Mouse (Mus musculus): ENCODE measurements around the gene Oxsr1. TPM values are rescaled to one million over a fixed set of nuclear protein-coding genes. Genes with fewer than 3 reads are reported as not detected.
A peak's percentile ranks its signal among the peaks of the same experiment; 100 is the strongest.
"Not testable (repeated sequence)": the region's sequence is repeated elsewhere in the genome, so short reads cannot be mapped to it uniquely, and the experiment has no call there.

Oxsr1 gene
- polyA plus RNA-seq, 1 experiment: 13.5 TPM

DNA sequence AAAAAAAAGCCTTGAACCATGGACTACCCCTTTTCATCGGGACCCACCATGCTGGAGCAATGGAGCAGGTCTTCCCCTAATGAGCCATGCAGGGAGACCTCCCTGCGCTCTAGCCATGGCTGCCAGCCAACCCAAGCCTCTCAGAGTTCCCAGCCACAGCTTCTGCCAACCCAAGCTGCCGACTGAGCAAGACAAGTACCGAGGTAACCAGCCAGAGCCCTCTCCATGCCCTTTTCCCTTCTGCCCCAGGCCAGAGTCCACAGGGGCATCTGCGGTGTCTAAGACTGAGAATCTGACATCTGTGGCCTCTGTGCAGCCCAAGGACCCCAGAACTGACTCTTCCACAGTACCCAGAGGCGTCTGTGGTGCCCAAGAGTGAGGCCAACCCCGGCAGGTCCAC, 45.9 kb downstream of the Oxsr1 start:
- TF ChIP-seq MYOG (IDR thresholded peaks at IDR 0.05; ENCODE audit: control insufficient read depth in 1 of 3, insufficient read depth in 1 of 3, insufficient read length in 2 of 3, low read depth in 2 of 3): no peak
- TF ChIP-seq TCF12 (IDR thresholded peaks at IDR 0.05; ENCODE audit: insufficient read depth, poor library complexity, severe bottlenecking): no peak
- no peak for TF ChIP-seq SRF (IDR thresholded peaks at IDR 0.05; ENCODE audit: control insufficient read depth, insufficient read length, low read depth)
- no peak for TF ChIP-seq TCF3 (IDR thresholded peaks at IDR 0.05; ENCODE audit: insufficient read length, low read depth)
- no peak for TF ChIP-seq E2F4 (IDR thresholded peaks at IDR 0.05; ENCODE audit: insufficient read depth)
- TF ChIP-seq CEBPB (IDR thresholded peaks at IDR 0.05; ENCODE audit: insufficient read depth, poor library complexity, severe bottlenecking): no peak
- TF ChIP-seq POLR2AphosphoS2 (IDR thresholded peaks at IDR 0.05; ENCODE audit: insufficient read length, low read depth): no peak
- no peak for TF ChIP-seq POLR2A (IDR thresholded peaks at IDR 0.05; ENCODE audit: insufficient read length, low read depth)
- TF ChIP-seq REST (IDR thresholded peaks at IDR 0.05; ENCODE audit: insufficient read depth, insufficient read length): no peak
- TF ChIP-seq USF1 (IDR thresholded peaks at IDR 0.05; ENCODE audit: low read depth): no peak
- no peak for TF ChIP-seq MAX (IDR thresholded peaks at IDR 0.05; ENCODE audit: low read depth)
- TF ChIP-seq MYOD1 (IDR thresholded peaks at IDR 0.05; ENCODE audit: control insufficient read depth in 1 of 3, insufficient read length in 2 of 3, low read depth in 2 of 3): no peak
- Histone ChIP-seq H3K27me3 (ENCODE audit: control insufficient read depth, insufficient read depth, insufficient read length) (no peaks in the 10 kb centered on the region), H3K4me3 (no peak overlapping the region), H3K79me2 (ENCODE audit: control insufficient read depth, insufficient read depth) (no peaks in the 10 kb centered on the region), H3ac (ENCODE audit: control insufficient read depth, insufficient read length) (no peak overlapping the region), H3K36me3 (ENCODE audit: control insufficient read depth, insufficient read depth) (no peaks in the 10 kb centered on the region), H3K4me2 (ENCODE audit: low read depth) (no peak overlapping the region)

DNA sequence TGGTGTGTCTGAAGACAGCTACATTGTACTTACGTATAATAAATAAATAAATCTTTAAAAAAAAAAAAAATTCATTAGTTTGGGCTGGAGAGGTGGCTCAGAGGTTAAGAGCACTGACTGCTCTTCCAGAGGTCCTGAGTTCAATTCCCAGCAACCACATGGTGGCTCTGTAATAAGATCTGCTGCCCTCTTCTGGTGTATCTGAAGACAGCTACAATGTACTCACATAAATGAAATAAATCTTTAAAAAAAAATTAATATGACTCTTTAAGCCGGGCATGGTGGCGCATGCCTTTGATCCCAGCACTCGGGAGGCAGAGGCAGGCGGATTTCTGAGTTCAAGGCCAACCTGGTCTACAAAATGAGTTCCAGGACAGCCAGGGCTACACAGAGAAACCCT, 47.4 kb downstream of the Oxsr1 start:
- H3K79me2 ChIP-seq (ENCODE audit: control insufficient read depth, insufficient read depth); H3K27me3 ChIP-seq (ENCODE audit: control insufficient read depth, insufficient read depth, insufficient read length); H3K4me3 ChIP-seq; H3K36me3 ChIP-seq (ENCODE audit: control insufficient read depth, insufficient read depth); H3K4me2 ChIP-seq (ENCODE audit: low read depth); H3ac ChIP-seq (ENCODE audit: control insufficient read depth, insufficient read length): not testable (repeated sequence)

DNA sequence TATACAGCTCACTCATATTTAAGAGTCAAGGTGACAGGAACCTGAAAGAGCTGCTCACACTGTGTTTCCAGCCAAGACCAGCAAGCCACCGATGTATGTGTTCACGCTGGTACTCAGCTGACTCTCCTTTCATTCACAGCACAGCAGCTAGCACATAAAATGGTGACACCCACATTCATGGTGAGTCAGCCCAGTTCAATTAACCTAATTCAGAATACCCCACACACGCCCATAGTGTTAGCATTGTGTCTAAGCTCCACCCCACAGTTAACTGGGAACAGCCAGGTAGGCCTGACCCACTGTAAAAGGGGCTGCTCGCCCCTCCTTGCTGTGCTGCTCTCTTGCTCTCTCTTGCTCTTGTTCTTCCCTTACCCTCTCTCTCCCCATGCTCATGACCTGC, 50.7 kb downstream of the Oxsr1 start:
- H3K27me3 ChIP-seq (ENCODE audit: control insufficient read depth, insufficient read depth, insufficient read length): no peaks in the 10 kb centered on the region
- H3K36me3 ChIP-seq (ENCODE audit: control insufficient read depth, insufficient read depth): peaks cover 7% of the 10 kb centered on the region
- TF ChIP-seq MYOD1 (IDR thresholded peaks at IDR 0.05; ENCODE audit: control insufficient read depth in 1 of 3, insufficient read length in 2 of 3, low read depth in 2 of 3) (no peak), E2F4 (IDR thresholded peaks at IDR 0.05; ENCODE audit: insufficient read depth) (no peak), POLR2AphosphoS2 (IDR thresholded peaks at IDR 0.05; ENCODE audit: insufficient read length, low read depth) (no peak), MYOG (IDR thresholded peaks at IDR 0.05; ENCODE audit: control insufficient read depth in 1 of 3, insufficient read depth in 1 of 3, insufficient read length in 2 of 3, low read depth in 2 of 3) (no peak), TCF3 (IDR thresholded peaks at IDR 0.05; ENCODE audit: insufficient read length, low read depth) (no peak), USF1 (IDR thresholded peaks at IDR 0.05; ENCODE audit: low read depth) (no peak), SRF (IDR thresholded peaks at IDR 0.05; ENCODE audit: control insufficient read depth, insufficient read length, low read depth) (no peak), CEBPB (IDR thresholded peaks at IDR 0.05; ENCODE audit: insufficient read depth, poor library complexity, severe bottlenecking) (no peak), POLR2A (IDR thresholded peaks at IDR 0.05; ENCODE audit: insufficient read length, low read depth) (no peak), MAX (IDR thresholded peaks at IDR 0.05; ENCODE audit: low read depth) (no peak), REST (IDR thresholded peaks at IDR 0.05; ENCODE audit: insufficient read depth, insufficient read length) (no peak), TCF12 (IDR thresholded peaks at IDR 0.05; ENCODE audit: insufficient read depth, poor library complexity, severe bottlenecking) (no peak)
- no peak overlapping the region for H3K4me2 ChIP-seq (ENCODE audit: low read depth)
- no peak overlapping the region for H3K4me3 ChIP-seq
- no peaks in the 10 kb centered on the region for H3K79me2 ChIP-seq (ENCODE audit: control insufficient read depth, insufficient read depth)
- no peak overlapping the region for H3ac ChIP-seq (ENCODE audit: control insufficient read depth, insufficient read length)

DNA sequence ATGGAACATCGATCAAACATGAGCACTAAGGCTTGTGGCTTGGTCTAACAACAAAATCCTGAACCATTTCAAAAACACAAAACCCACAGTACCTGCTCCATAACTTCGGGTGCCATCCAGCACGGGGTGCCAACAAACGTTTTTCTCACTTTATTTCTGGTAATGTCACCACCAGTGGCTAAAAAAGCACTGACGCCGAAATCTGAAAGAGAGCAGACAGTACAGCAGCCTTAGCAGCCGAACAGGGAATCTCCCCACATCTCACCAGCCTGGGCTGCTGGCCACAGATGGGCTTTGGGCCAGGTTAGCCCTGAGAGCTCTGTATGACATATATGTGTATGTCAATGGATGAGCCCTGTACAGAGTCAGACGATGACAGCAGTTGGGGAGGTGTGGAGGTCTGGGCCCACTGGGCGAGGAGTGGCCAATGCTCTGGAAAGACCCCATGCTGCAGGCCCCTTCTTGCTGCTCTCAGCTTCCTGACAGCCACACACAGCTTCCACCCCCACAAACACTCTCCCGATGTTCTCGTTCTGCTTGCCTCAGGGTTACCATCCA, 53.6 kb downstream of the Oxsr1 start:
- TF ChIP-seq TCF3 (IDR thresholded peaks at IDR 0.05; ENCODE audit: insufficient read length, low read depth) (no peak), MYOG (IDR thresholded peaks at IDR 0.05; ENCODE audit: control insufficient read depth in 1 of 3, insufficient read depth in 1 of 3, insufficient read length in 2 of 3, low read depth in 2 of 3) (no peak), MYOD1 (IDR thresholded peaks at IDR 0.05; ENCODE audit: control insufficient read depth in 1 of 3, insufficient read length in 2 of 3, low read depth in 2 of 3) (no peak), TCF12 (IDR thresholded peaks at IDR 0.05; ENCODE audit: insufficient read depth, poor library complexity, severe bottlenecking) (no peak), REST (IDR thresholded peaks at IDR 0.05; ENCODE audit: insufficient read depth, insufficient read length) (no peak), E2F4 (IDR thresholded peaks at IDR 0.05; ENCODE audit: insufficient read depth) (no peak), POLR2AphosphoS2 (IDR thresholded peaks at IDR 0.05; ENCODE audit: insufficient read length, low read depth) (no peak), SRF (IDR thresholded peaks at IDR 0.05; ENCODE audit: control insufficient read depth, insufficient read length, low read depth) (no peak), USF1 (IDR thresholded peaks at IDR 0.05; ENCODE audit: low read depth) (no peak), MAX (IDR thresholded peaks at IDR 0.05; ENCODE audit: low read depth) (no peak), CEBPB (IDR thresholded peaks at IDR 0.05; ENCODE audit: insufficient read depth, poor library complexity, severe bottlenecking) (no peak), POLR2A (IDR thresholded peaks at IDR 0.05; ENCODE audit: insufficient read length, low read depth) (no peak)

DNA sequence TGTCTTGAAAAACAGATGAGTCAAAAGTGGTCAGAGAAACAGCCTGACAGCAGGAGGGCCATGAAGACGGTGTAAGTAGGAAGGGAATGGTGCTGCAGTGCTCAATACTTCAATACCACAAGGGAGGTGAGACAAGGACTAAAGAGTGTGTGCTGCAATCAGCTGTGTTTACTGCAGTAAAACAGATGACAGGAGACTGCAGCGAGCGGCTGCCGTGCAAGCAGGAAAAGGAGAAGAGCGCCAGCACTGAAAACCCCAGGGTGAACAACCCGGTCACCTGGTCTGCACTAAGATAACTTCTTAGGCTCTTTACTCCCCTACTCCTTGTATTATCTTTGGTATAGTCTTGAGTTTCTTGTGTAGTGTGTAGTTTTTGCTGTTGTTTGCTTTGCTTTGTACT, 54.1 kb downstream of the Oxsr1 start:
- no peak for TF ChIP-seq CEBPB (IDR thresholded peaks at IDR 0.05; ENCODE audit: insufficient read depth, poor library complexity, severe bottlenecking)
- TF ChIP-seq MAX (IDR thresholded peaks at IDR 0.05; ENCODE audit: low read depth): no peak
- no peak for TF ChIP-seq POLR2AphosphoS2 (IDR thresholded peaks at IDR 0.05; ENCODE audit: insufficient read length, low read depth)
- TF ChIP-seq REST (IDR thresholded peaks at IDR 0.05; ENCODE audit: insufficient read depth, insufficient read length): no peak
- TF ChIP-seq E2F4 (IDR thresholded peaks at IDR 0.05; ENCODE audit: insufficient read depth): no peak
- TF ChIP-seq TCF12 (IDR thresholded peaks at IDR 0.05; ENCODE audit: insufficient read depth, poor library complexity, severe bottlenecking): no peak
- no peak for TF ChIP-seq POLR2A (IDR thresholded peaks at IDR 0.05; ENCODE audit: insufficient read length, low read depth)
- TF ChIP-seq MYOG (IDR thresholded peaks at IDR 0.05; ENCODE audit: control insufficient read depth in 1 of 3, insufficient read depth in 1 of 3, insufficient read length in 2 of 3, low read depth in 2 of 3): no peak
- no peak for TF ChIP-seq USF1 (IDR thresholded peaks at IDR 0.05; ENCODE audit: low read depth)
- no peak for TF ChIP-seq SRF (IDR thresholded peaks at IDR 0.05; ENCODE audit: control insufficient read depth, insufficient read length, low read depth)
- TF ChIP-seq MYOD1 (IDR thresholded peaks at IDR 0.05; ENCODE audit: control insufficient read depth in 1 of 3, insufficient read length in 2 of 3, low read depth in 2 of 3): no peak
- TF ChIP-seq TCF3 (IDR thresholded peaks at IDR 0.05; ENCODE audit: insufficient read length, low read depth): no peak
- Histone ChIP-seq H3K4me3 (no peak overlapping the region), H3K4me2 (ENCODE audit: low read depth) (no peak overlapping the region), H3K36me3 (ENCODE audit: control insufficient read depth, insufficient read depth) (peaks cover 20% of the 10 kb centered on the region), H3K79me2 (ENCODE audit: control insufficient read depth, insufficient read depth) (no peaks in the 10 kb centered on the region), H3ac (ENCODE audit: control insufficient read depth, insufficient read length) (no peak overlapping the region), H3K27me3 (ENCODE audit: control insufficient read depth, insufficient read depth, insufficient read length) (no peaks in the 10 kb centered on the region)

More for the DNA sequence above, 53.6 kb downstream of the Oxsr1 start:
- no peak overlapping the region for H3K4me3 ChIP-seq
- no peak overlapping the region for H3ac ChIP-seq (ENCODE audit: control insufficient read depth, insufficient read length)
- H3K79me2 ChIP-seq (ENCODE audit: control insufficient read depth, insufficient read depth): no peaks in the 10 kb centered on the region
- H3K27me3 ChIP-seq (ENCODE audit: control insufficient read depth, insufficient read depth, insufficient read length): no peaks in the 10 kb centered on the region
- H3K36me3 ChIP-seq (ENCODE audit: control insufficient read depth, insufficient read depth): peaks cover 17% of the 10 kb centered on the region
- H3K4me2 ChIP-seq (ENCODE audit: low read depth): no peak overlapping the region

DNA sequence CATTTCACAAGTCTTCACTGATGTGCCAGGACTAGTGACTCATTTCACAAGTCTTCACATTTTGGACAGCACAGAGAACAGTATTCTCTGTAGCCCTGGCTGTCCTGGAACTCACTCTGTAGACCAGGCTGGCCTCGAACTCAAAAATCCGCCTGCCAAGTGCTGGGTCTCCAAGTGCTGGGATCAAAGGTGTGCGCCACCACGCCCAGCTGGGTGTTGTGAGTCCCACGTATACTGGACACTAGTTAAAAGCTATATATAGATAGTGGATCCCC, 56.2 kb downstream of the Oxsr1 start:
- not testable (repeated sequence) for H3ac ChIP-seq (ENCODE audit: control insufficient read depth, insufficient read length); H3K4me2 ChIP-seq (ENCODE audit: low read depth); H3K79me2 ChIP-seq (ENCODE audit: control insufficient read depth, insufficient read depth); H3K4me3 ChIP-seq; H3K27me3 ChIP-seq (ENCODE audit: control insufficient read depth, insufficient read depth, insufficient read length)
- H3K36me3 ChIP-seq (ENCODE audit: control insufficient read depth, insufficient read depth): peaks cover 30% of the 10 kb centered on the region

DNA sequence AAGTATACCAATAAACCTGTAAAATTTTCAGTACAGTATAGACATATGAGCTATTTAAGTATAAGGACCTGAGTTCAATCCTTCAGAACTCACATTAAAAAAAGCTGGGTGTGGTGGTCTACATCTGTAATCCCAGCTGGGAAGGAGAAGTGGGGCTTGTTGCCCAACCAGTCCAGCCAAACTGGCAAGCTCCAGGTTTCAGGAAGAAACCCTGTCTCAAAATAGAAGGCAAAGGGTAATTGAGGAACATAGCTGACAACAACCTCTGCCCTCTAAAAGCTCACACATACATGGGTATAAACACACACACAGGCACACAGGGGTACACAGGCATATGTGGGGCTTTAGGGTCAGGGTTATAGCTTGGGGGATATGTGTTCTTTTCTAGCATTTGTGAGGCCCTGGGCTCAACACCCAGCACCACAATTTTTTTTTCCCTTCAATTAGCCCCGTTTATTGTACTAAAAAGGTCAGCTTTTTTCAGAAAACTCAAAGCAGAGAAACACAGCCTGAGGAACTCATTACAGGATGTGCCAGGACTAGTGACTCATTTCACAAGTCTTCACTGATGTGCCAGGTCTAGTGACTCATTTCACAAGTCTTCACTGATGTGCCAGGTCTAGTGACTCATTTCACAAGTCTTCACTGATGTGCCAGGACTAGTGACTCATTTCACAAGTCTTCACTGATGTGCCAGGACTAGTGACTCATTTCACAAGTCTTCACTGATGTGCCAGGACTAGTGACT, 56.7 kb downstream of the Oxsr1 start:
- H3K27me3 ChIP-seq (ENCODE audit: control insufficient read depth, insufficient read depth, insufficient read length); H3K79me2 ChIP-seq (ENCODE audit: control insufficient read depth, insufficient read depth); H3K4me3 ChIP-seq; H3ac ChIP-seq (ENCODE audit: control insufficient read depth, insufficient read length): not testable (repeated sequence)
- Histone ChIP-seq H3K36me3 (ENCODE audit: control insufficient read depth, insufficient read depth) (peaks cover 30% of the 10 kb centered on the region), H3K4me2 (ENCODE audit: low read depth) (peak overlapping the region; percentile 31)

Measured in myocyte (in vitro differentiated cells).